10 mouse cellular contexts compared by ENCODE assay signal in the genomic region with DNA sequence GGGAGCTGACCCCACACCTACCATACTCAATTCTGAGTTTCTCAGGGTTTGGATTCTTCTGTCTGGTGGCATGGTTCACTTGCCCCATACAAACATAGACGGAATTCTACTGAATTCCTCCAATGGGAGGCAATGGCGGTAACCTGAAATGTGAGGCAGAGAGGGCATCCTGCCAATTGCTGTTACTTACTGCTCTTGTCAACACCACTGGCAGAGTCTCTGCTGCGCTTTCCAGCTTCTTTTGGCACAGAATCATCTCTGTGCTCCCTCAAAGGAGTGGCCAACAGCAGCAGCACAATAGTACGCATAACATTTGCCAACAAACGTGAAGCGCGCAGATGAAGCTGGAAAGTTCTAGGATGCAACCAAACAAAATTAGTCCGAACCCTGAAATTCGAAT. TPM values are rescaled to one million over a fixed set of nuclear protein-coding genes. Genes with fewer than 3 reads are reported as not detected.
A peak's percentile ranks its signal among the peaks of the same experiment; 100 is the strongest.
DNase-seq lines count a peak whose midpoint lies in the region; ATAC-seq and TF ChIP-seq lines count a peak whose summit lies in the region.
"Had no signal": no experiment of that assay in that cellular context is flagged by ENCODE, and none has a peak within 500 bp of the region (broad histone marks: within the 10 kb centered on the region; RNA-seq: fewer than 3 reads in every experiment).

No protein-coding gene starts in this region.

- TF ChIP-seq CTCF in forebrain, postnatal 0 days (IDR thresholded peaks at IDR 0.05; ENCODE audit: low read depth): no peak

- H3K4me1 ChIP-seq in kidney, embryonic 16.5 days (ENCODE audit: insufficient read depth, low read length): no peaks in the 10 kb centered on the region
- no peaks in the 10 kb centered on the region for H3K4me1 ChIP-seq in forebrain, postnatal 0 days (ENCODE audit: insufficient read depth)

- 81% methylated on average over 9 of the region's 9 CpGs for WGBS in kidney, embryonic 16.5 days
- 39% methylated on average over 9 of the region's 9 CpGs for WGBS in forebrain, postnatal 0 days

- H3K27me3 ChIP-seq in kidney, embryonic 16.5 days (ENCODE audit: insufficient read depth, low read length): no peaks in the 10 kb centered on the region
- no peaks in the 10 kb centered on the region for H3K27me3 ChIP-seq in forebrain, postnatal 0 days (ENCODE audit: insufficient read depth, low read length)
- H3K27me3 ChIP-seq: Patski had no signal

- peak; percentile 6 for DNase-seq in kidney, adult 9 months
- peak; percentile 28 for DNase-seq in adrenal gland, adult 8-10 months
- DNase-seq in forebrain, postnatal 0 days: peak; percentile 63
- DNase-seq in layer of hippocampus, adult 9-11 months: peak; percentile 62
- no peak for DNase-seq in yolk sac, embryonic 10.5 days (ENCODE audit: low spot score)
- no peak for DNase-seq in spleen, postnatal 36 days (ENCODE audit: low spot score in 2 of 2)
- no peak for DNase-seq in kidney, adult 11 months

- no peak overlapping the region for H3K9ac ChIP-seq in kidney, embryonic 16.5 days (replicated peaks; ENCODE audit: low read length)
- H3K9ac ChIP-seq in forebrain, postnatal 0 days: no peak overlapping the region

- H3K4me3 ChIP-seq in kidney, embryonic 16.5 days (ENCODE audit: low read length): no peak overlapping the region
- no peak overlapping the region for H3K4me3 ChIP-seq in forebrain, postnatal 0 days (ENCODE audit: low read depth, low read length)
- H3K4me3 ChIP-seq: left cerebral cortex, adult 2 months had no signal

- H3K36me3 ChIP-seq in kidney, embryonic 16.5 days (ENCODE audit: insufficient read depth, low read length): no peaks in the 10 kb centered on the region
- H3K36me3 ChIP-seq in forebrain, postnatal 0 days (ENCODE audit: insufficient read depth): no peaks in the 10 kb centered on the region

- no peak overlapping the region for H3K4me2 ChIP-seq in kidney, embryonic 16.5 days (replicated peaks; ENCODE audit: low read depth, low read length)
- no peak overlapping the region for H3K4me2 ChIP-seq in forebrain, postnatal 0 days (ENCODE audit: low read depth)

- H3K27ac ChIP-seq in kidney, embryonic 16.5 days (ENCODE audit: low read length): no peak overlapping the region
- H3K27ac ChIP-seq in forebrain, postnatal 0 days (ENCODE audit: low read depth, low read length): no peak overlapping the region
- H3K27ac ChIP-seq: left cerebral cortex, adult 2 months had no signal

- H3K9me3 ChIP-seq in kidney, embryonic 16.5 days (ENCODE audit: low read length): no peaks in the 10 kb centered on the region
- H3K9me3 ChIP-seq in forebrain, postnatal 0 days (ENCODE audit: low read length): no peaks in the 10 kb centered on the region

- ATAC-seq in kidney, embryonic 16.5 days (ENCODE audit: low FRiP score, low TSS enrichment): no peak
- ATAC-seq in forebrain, postnatal 0 days: peak; percentile 54; the same call in 1 of the 2 replicates
- ATAC-seq: Patski had no signal

RNA-seq across cellular contexts. Expression of a gene that starts 17.1 kb away (rescaled TPM):
- 10.4 and 10.8 TPM in 2 replicates for polyA plus RNA-seq in kidney, embryonic 16.5 days (2015; fragmentation: Nextera tagmentation; extraction: Ambion mirVana)
- total RNA-seq in adrenal gland, adult 8-10 months (2022): 10 to 100 TPM in 2 of 4 experiments, 1 to 10 TPM in 2; 8.7 to 12.0 (median 9.9) TPM
- 16.2 and 20.5 TPM in 2 replicates for total RNA-seq in forebrain, postnatal 0 days (2014; rRNA removed)
- 8.2 and 10.2 TPM in 2 replicates for polyA plus RNA-seq in forebrain, postnatal 0 days (2015; fragmentation: Nextera tagmentation; extraction: Ambion mirVana)

Comparison
In these comparisons a context has a peak if more than half of its experiments do, and no peak if none do; other contexts are left out.
1. DNase-seq: peak in kidney, adult 9 months (single experiment), adrenal gland, adult 8-10 months (single experiment), forebrain, postnatal 0 days (single experiment) and layer of hippocampus, adult 9-11 months (single experiment); none in yolk sac, embryonic 10.5 days (single experiment), spleen, postnatal 36 days (0 of 2) and kidney, adult 11 months (single experiment).